Mouse (Mus musculus) right cerebral cortex, adult 18-20 months (tissue): ENCODE results near the gene Polr2l.
A peak's percentile ranks its signal among the peaks of the same experiment; 100 is the strongest.

Experiments used
- DNase-seq: peaks from one replicate; pipeline ENCODE4 v3.0.0; 2022; ENCODE audit warnings: mixed read lengths

Gene Polr2l

DNA sequence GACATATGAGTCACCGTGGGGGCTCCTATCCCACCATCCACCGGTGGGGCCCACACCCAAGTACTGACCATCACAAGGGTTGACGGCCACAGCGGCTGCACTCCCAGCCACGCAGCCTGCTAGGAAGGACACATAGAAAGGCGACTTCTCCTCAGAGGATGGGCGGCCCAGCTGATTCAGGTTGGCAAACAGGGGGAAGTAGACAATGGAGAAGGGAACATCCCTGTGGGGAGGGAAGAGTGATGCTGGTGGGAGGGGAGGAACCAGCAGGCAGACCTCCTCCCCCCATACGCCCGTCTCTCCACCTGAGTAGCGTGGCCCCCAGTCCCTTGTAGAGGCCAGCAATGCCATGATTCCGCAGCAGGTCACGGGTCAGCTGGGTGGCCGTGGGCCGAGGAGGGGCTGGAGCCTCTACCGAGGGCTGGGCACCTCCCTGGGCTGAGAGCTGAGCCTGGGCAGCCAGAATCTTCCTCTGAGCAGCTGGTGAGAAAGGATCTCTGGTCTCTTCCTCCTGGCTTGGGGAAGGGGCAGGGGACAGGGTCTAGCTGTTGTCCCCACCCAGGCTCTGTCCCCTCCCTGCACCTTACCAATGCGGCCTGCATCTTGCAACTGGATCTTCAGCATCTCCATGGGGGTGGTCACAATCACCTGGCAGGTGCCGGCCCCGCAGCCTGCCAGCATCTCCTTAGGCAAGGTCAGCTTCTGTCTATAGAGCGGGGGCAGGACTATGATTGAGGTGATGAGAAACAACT is 43.3 kb downstream of the Polr2l start:
- DNase-seq, result no peak

DNA sequence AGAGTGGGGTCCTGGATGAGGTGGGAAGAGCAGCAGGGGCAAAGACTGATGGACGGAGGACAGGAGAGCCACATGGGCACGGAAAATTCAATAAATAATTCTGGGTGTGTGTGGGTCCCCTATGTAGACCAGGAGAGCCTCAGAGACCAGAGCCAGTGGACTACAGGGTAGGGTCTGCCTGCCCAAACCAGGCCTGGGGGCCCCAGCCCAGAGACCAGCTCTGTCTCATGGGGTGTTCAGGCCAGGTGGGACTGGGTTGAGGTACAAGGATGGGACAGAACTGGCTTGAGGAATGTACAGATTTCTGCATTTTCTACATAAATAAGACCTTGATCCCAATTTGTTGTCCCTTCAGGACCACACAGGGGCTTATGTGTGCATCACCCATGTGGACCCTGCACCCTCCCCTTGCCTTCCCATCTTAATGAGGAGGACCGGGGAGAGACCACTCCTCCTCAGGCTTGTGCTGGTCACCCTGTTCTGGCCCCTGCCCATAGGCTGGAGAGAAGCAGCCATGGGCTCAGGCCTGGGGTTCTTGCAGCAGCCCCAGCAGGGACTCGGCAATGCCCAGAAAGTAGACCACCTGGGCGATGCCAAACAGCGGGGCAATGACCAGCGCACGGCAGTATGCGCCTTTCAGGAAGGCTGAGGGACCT is 44.2 kb downstream of the Polr2l start:
- DNase-seq, result no peak

DNA sequence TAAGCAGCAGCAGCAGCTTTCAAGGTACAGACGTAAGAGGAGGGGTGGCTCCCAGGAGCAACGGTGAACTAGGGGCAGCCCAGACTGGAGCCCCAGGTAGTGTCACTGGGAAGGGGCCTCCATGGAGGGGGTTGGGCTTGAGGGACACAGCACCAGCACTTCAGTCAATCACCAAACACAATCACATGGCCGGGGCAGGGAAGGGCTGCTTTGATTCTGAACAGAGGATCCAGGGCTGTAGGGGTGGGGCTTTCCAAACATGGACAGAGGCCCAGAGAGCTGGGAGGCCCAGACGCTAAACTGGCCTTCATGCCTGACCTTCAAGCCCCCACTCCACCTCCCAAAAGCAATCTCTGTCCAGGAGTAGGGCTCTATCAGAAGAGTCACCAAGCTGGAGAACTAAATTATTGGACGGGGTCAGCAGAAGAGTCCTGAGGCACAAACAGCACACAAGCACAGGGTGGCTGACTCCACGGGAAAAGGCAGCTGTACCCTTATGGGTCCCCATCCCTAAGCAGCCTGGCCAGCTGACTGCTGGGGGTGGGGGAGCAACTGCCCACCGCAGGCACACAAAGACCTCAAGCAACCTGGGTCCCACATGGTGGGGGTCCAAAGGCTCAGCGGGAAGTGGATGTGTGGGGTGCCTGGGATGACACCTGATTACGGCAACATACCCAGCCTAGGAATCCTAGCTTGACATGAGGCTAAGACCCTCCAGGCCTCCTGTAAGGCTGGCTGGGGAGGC is 44.9 kb downstream of the Polr2l start:
- DNase-seq, result no peak

DNA sequence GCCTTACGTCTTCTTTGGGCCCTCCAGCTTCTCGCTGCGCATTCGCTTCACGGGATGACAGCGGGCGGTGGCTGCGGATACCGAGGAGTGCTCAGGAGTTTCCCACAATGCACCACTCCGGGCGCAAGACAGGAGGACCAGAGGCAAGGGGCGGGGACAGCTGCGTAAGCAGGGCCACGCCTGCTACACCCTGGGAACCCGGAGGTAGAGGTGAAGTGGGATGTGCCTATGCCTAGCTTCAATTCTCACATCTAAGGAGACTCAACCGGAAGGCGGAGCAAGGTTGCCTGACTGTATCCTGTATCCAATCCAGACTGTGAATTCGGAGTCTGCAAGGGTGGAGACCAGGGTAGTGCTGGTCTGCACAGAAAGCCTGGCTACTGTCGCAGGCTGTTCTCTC is 45.6 kb downstream of the Polr2l start, which contains the start of gene Cend1:
TSS of gene Cend1 (minus strand) at position 182 of the 400 bp plus-strand sequence.
- peak; percentile 95 for DNase-seq

DNA sequence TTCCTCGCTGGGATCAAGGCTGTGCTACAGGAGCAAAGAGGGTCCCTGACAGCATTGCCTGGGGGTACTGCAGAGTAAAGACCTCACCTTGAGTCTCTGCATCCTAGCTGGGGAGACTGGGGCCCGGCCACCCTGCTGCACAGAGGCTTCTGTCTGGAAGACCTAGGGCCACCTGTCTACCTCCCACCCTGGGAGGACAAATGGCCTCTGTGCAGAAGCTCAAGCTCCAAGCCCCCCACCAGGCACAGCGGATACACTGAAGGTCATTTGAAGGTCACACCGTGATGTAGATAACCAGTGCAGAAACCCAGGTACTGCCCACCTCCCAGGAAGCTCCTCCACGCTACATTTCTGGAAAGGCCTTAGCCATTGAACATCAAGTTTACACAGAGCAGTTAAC is 46.2 kb downstream of the Polr2l start:
- no peak for DNase-seq

DNA sequence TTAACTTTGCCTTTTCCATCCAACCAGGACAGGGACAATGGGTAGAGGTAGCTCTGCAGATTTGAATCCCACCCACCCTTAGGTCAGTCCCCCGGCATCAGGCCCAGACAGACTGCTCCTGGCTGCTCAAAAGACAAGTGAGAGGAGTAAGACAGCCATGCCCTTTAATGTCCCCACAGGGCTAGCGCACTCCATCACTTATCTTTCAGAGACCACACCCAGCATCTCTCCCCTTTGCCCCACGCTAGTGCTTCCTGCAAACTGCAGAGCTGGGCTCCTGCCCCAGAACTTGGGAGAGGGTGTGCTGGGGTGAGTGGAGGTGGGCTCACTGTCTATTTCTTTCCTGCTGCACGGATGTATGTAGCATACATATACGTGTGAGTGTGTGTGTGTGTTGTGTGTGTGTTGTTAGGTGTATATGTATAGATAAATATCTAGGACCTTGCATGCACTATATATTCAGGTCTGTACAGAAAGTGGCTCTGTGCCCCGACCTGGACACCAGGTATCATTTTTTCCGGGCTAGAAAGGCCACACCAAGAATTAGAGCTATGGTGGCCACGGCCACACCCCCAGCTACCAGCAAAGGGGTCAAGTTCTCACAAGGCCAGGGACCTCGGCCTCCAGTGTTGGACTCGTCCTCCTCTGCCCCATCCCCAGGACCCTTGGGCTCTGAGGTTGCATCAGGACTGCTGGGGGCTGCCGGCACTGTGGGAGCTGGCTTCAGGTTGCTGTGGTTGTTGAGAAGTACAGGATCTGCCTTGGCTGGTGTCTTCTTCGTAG is 47.8 kb downstream of the Polr2l start:
- DNase-seq, result no peak

DNA sequence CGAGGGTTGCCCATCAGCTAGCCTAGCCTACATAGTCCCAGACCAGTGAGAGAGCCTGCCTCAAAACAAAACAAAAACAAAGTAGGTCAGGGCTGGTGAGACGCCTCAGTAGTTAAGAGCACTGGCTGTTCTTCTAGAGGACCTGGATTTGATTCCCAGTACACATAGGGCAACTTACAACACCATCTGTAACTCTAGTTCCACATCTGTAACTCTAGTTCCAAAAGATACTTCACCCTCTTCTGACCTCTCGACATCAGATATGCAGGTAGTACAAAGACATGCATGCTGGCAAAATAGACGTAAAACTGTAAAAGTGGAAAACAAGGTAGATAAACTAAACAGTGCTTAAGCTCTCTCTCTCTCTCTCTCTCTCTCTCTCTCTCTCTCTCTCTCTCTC is 51.1 kb downstream of the Polr2l start:
- DNase-seq, result no peak
